Mouse (Mus musculus) forebrain, embryonic 14.5 days (tissue): ENCODE data around the gene Gm5148. TPM values are rescaled to one million over a fixed set of nuclear protein-coding genes. Genes with fewer than 3 reads are reported as not detected.
A peak's percentile ranks its signal among the peaks of the same experiment; 100 is the strongest.

Experiments used
- ATAC-seq: fragments of 200-750 bp; cut with Nextera tagmentation; 2 replicates; pipeline ENCODE4 v1.8.0; 2017; ENCODE audit warnings: mild to moderate bottlenecking, moderate library complexity
- DNase-seq: peaks from one replicate; pipeline ENCODE4 v3.0.0-alpha.2; 2015; ENCODE audit warnings: low spot score
- H3K27ac ChIP-seq: fragments of 300-500 bp; sonication (generic); 2 replicates; pipeline ENCODE4 v1.5.1; 2014; ENCODE audit warnings: low read depth, mild to moderate bottlenecking, control low read depth, low read length, moderate library complexity
- H3K27me3 ChIP-seq: fragments of 300-500 bp; sonication (generic); replicated peaks from 2 replicates; pipeline ENCODE4 v1.6.1; 2014; ENCODE audit warnings: low read length, control low read depth, mixed read lengths; ENCODE audit not compliant: control insufficient read depth, insufficient read depth
- H3K36me3 ChIP-seq: fragments of 300-500 bp; sonication (generic); 2 replicates; pipeline ENCODE4 v1.6.1; 2014; ENCODE audit warnings: low read length, control low read depth; ENCODE audit not compliant: control insufficient read depth, insufficient read depth
- H3K4me1 ChIP-seq: fragments of 300-500 bp; sonication (generic); 2 replicates; pipeline ENCODE4 v1.6.1; 2014; ENCODE audit warnings: antibody characterized with exemption, low read length, control low read depth; ENCODE audit not compliant: control insufficient read depth, insufficient read depth
- H3K4me2 ChIP-seq: fragments of 300-500 bp; sonication (generic); 2 replicates; pipeline ENCODE4 v1.6.1; 2014; ENCODE audit warnings: mild to moderate bottlenecking, control low read depth, low read length
- H3K4me3 ChIP-seq: fragments of 300-500 bp; sonication (generic); 2 replicates; pipeline ENCODE4 v1.5.1; 2014; ENCODE audit warnings: low read depth, low read length, control low read depth
- H3K9ac ChIP-seq: fragments of 300-500 bp; sonication (generic); 2 replicates; pipeline ENCODE4 v1.6.1; 2014; ENCODE audit warnings: mild to moderate bottlenecking, low read length, control low read depth, moderate library complexity
- H3K9me3 ChIP-seq: fragments of 300-500 bp; sonication (generic); replicated peaks from 2 replicates; pipeline ENCODE4 v1.6.1; 2016; ENCODE audit warnings: low read length, control low read depth, mixed read lengths; ENCODE audit not compliant: control insufficient read depth
- WGBS: fragments of 180-500 bp; shearing (Covaris S2); extraction: QIAGEN DNeasy Blood & Tissue Kit; methylation state at CpG from one replicate; pipeline ENCODE4 v1.1.7; 2014; 5-methylcytosine and 5-hydroxymethylcytosine counted together
- polyA plus RNA-seq: library from polyadenylated mRNA; unstranded; fragments of >200 nt; fragmentation: Nextera tagmentation; extraction: Ambion mirVana; gene quantifications from 2 replicates; pipeline ENCODE4 v1.2.1, GENCODE M21; 2014

The Gm5148 gene
- polyA plus RNA-seq, 1 experiment from 2014 or later, result 8.8 TPM

- Histone ChIP-seq H3K36me3 (no peaks in the 10 kb centered on the region), H3K4me3 (peak overlapping the region; percentile 19), H3K27ac (no peak overlapping the region), H3K9ac (peak overlapping the region; percentile 40), H3K4me1 (peaks cover 3% of the 10 kb centered on the region; the same call in 1 of the 2 replicates), H3K9me3 (no peaks in the 10 kb centered on the region), H3K4me2 (peak overlapping the region; percentile 46), H3K27me3 (no peaks in the 10 kb centered on the region)
- DNase-seq (peak; percentile 32), ATAC-seq (no peak)
- WGBS, result 30% methylated on average over 28 of the region's 28 CpGs
Observed at GRCm38 (mm10) chr3:37687158-37687980, 36.9 kb downstream of the Gm5148 start.

GRCm38 (mm10) chr3:37686751-37687150, 37.5 kb downstream of the Gm5148 start:
- Histone ChIP-seq H3K4me1 (peaks cover 3% of the 10 kb centered on the region; the same call in 1 of the 2 replicates), H3K4me3 (peak overlapping the region; percentile 19), H3K27ac (no peak overlapping the region), H3K9me3 (no peaks in the 10 kb centered on the region), H3K27me3 (no peaks in the 10 kb centered on the region), H3K36me3 (no peaks in the 10 kb centered on the region), H3K9ac (peak overlapping the region; percentile 40), H3K4me2 (peak overlapping the region; percentile 46)
- DNase-seq, result no peak
- ATAC-seq, result no peak
- whole genome bisulfite sequencing, result 25% methylated on average over 6 of the region's 6 CpGs

- Histone ChIP-seq H3K9ac (no peak overlapping the region), H3K27ac (no peak overlapping the region), H3K4me3 (no peak overlapping the region), H3K27me3 (no peaks in the 10 kb centered on the region), H3K9me3 (no peaks in the 10 kb centered on the region), H3K4me2 (no peak overlapping the region), H3K4me1 (peaks cover 3% of the 10 kb centered on the region; the same call in 1 of the 2 replicates), H3K36me3 (no peaks in the 10 kb centered on the region)
- WGBS, result 51% methylated on average over 7 of the region's 7 CpGs
- ATAC-seq, result no peak
- DNase-seq, result no peak
Observed at GRCm38 (mm10) chr3:37686219-37686618, 38.1 kb downstream of the Gm5148 start.

DNA sequence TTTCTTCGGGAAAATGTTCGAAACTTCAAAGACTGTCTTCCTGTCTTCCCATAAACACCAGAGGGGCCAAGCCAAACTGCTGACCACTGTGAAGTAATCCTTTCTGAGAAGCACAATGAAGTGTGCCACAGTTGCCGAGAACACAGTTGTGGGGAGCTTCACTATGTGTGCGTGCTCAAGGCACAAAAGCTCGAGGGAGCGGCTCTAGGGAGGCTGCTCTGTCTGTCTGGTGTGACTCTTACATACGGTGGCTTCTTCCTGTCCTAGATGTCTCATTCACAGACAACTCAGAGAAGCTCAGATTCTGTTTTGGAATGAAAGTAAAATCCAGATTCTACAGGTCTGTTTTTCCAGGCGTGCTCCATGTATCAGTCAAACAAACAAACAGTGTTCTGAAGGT, 48.0 kb downstream of the Gm5148 start:
- Histone ChIP-seq H3K9me3 (no peaks in the 10 kb centered on the region), H3K36me3 (no peaks in the 10 kb centered on the region), H3K4me3 (no peak overlapping the region), H3K4me2 (no peak overlapping the region), H3K9ac (no peak overlapping the region), H3K4me1 (peaks cover 6% of the 10 kb centered on the region), H3K27me3 (no peaks in the 10 kb centered on the region), H3K27ac (no peak overlapping the region)
- DNase-seq, result no peak
- 83% methylated on average over 8 of the region's 8 CpGs for WGBS
- ATAC-seq, result no peak

DNA sequence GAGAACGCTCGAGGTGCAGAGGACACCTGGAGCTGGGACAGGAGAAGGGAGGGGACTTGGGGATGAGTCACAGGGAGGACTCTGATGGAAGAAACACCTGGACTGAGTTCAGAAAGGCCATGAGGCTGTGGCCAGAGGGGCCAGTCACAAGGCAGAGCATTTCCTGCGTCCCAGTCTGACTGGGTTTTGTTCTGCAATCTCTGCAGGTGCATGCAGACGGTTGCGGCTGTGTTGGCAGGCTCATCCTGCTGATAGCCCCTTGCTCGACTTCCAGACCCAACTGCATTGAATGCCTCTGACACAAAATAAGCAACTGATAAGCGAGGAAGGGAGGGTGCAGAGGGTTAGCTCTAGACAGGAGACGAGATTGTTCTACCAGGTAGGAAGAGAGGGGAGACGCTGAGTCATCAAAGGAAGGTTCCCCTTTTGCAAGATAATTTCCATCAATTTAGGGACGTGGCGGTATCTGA, 49.2 kb downstream of the Gm5148 start:
- no peak overlapping the region for H3K9ac ChIP-seq
- no peaks in the 10 kb centered on the region for H3K27me3 ChIP-seq
- no peak for ATAC-seq
- no peaks in the 10 kb centered on the region for H3K36me3 ChIP-seq
- H3K4me2 ChIP-seq, result no peak overlapping the region
- no peak overlapping the region for H3K4me3 ChIP-seq
- no peak for DNase-seq
- H3K4me1 ChIP-seq, result peaks cover 6% of the 10 kb centered on the region
- H3K9me3 ChIP-seq, result no peaks in the 10 kb centered on the region
- WGBS, result 85% methylated on average over 11 of the region's 11 CpGs
- no peak overlapping the region for H3K27ac ChIP-seq

- Histone ChIP-seq H3K9ac (no peak overlapping the region), H3K27ac (no peak overlapping the region), H3K9me3 (peaks cover 10% of the 10 kb centered on the region; the same call in 1 of the 2 replicates), H3K4me2 (no peak overlapping the region), H3K4me1 (peaks cover 6% of the 10 kb centered on the region), H3K36me3 (no peaks in the 10 kb centered on the region), H3K4me3 (no peak overlapping the region), H3K27me3 (no peaks in the 10 kb centered on the region)
- peak; percentile 52 for DNase-seq
- peak; percentile 50 for ATAC-seq
- WGBS, result 45% methylated on average over 13 of the region's 13 CpGs
Observed at GRCm38 (mm10) chr3:37673513-37674261, 50.6 kb downstream of the Gm5148 start.

- no peak overlapping the region for H3K4me3 ChIP-seq
- H3K36me3 ChIP-seq, result no peaks in the 10 kb centered on the region
- ATAC-seq (no peak; the same call in 1 of the 2 replicates), DNase-seq (no peak)
- H3K9me3 ChIP-seq, result peaks cover 14% of the 10 kb centered on the region; the same call in 1 of the 2 replicates
- H3K4me1 ChIP-seq, result peaks cover 6% of the 10 kb centered on the region
- no peak overlapping the region for H3K4me2 ChIP-seq
- no peaks in the 10 kb centered on the region for H3K27me3 ChIP-seq
- 11% methylated on average over 15 of the region's 15 CpGs for WGBS
- no peak overlapping the region for H3K9ac ChIP-seq
- H3K27ac ChIP-seq, result no peak overlapping the region
Observed at GRCm38 (mm10) chr3:37672266-37673040, 51.8 kb downstream of the Gm5148 start.

DNA sequence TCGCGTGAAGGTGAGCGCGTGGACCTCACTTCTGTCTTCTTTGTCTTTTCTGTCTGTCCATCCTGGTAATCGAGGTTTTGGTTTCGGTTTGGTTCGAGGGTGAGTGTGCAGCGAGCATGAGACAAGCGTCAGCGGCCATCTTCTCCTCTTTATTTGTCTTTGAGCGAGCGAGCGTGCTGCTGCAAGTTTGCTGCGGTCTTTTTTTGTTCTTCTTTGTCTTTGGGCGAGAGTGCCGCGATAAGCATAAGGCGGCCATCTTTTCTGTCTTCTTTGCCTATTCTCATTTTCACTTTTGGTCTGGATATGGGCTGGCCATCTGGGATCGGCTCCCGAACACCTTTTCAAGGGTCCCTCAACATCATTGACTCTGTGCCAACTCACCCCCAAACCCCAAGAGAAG, 55.2 kb downstream of the Gm5148 start:
- H3K4me1 ChIP-seq, result peaks cover 6% of the 10 kb centered on the region
- H3K27me3 ChIP-seq, result no peaks in the 10 kb centered on the region
- no peak overlapping the region for H3K27ac ChIP-seq
- no peak overlapping the region for H3K4me3 ChIP-seq
- H3K9me3 ChIP-seq, result peaks cover 14% of the 10 kb centered on the region; the same call in 1 of the 2 replicates
- 97% methylated on average over 20 of the region's 20 CpGs for WGBS
- H3K36me3 ChIP-seq, result no peaks in the 10 kb centered on the region
- H3K4me2 ChIP-seq, result no peak overlapping the region
- DNase-seq (no peak), ATAC-seq (no peak)
- no peak overlapping the region for H3K9ac ChIP-seq
